Mouse (Mus musculus): ENCODE measurements at regions not wholly inside any gene's neighbourhood (a gene's known extent, or its start where the extent isn't known, plus 50 kb on each side); places are given as distances from the start of the nearest gene placed in this dataset.
A peak's percentile ranks its signal among the peaks of the same experiment; 100 is the strongest.

DNA sequence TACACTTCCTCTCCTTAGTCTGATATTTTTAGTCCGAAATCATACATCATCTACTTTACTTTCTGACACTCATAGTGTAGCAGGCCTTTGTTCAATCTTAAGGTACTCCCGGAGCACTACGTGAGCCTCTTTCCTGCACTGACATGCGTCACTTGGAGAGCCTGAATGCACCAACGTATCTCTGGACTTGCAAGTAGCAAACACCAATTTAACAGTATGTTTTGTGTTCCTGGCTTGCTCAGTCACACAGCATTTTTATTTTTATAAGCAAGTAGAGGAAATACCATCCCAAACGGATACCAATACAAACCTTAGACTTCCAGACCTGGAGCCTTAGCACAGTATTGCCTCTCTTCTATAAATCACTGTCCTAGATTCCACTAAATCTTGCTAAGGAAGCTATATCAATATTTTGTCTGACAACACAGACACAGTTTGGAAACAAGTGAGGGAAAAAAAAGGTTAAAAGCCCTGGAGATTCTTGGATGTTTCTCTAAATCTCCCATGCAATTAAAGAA, 427.6 kb upstream of the Dph6 start:
- DNase-seq (ENCODE audit: low spot score in 2 of 2), result no peak
- intact Hi-C loops (cut with DNase I), result no loop called here

DNA sequence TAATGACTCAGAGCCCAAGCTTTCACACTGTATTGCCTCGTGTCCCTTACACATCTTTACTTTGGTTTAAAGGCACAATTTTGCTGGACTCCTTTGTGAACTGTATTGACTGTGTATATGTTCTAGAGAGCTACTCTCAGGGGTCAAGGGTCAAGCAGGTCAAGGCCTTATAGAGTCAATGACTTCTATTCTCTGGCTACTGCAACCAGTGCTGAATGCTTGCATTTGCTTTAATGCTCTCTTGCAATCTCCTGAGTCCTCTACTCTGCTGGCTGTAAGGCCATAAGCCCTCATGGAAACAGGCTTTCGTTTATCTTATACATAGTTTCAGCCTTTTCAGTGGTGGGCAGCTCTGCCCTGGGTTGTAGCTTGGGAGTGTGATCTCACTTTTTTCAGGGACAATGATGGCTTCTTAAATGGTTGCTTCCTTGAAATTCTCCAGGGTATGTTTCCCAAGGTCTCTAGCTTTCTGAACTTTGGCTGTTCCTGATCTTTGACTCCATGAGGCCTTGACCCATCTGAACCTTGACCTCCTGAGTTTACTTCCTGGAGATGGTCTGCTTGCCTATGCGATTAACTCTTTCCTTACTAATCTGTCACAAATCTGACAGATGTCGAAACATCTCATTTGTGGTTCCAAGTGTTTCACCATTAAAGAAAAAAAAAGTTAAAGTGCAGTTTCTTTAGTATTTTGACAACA, 433.8 kb upstream of the Dph6 start:
- DNase-seq (ENCODE audit: low spot score in 2 of 2), result no peak
- intact Hi-C loops (cut with DNase I), result no loop called here

DNA sequence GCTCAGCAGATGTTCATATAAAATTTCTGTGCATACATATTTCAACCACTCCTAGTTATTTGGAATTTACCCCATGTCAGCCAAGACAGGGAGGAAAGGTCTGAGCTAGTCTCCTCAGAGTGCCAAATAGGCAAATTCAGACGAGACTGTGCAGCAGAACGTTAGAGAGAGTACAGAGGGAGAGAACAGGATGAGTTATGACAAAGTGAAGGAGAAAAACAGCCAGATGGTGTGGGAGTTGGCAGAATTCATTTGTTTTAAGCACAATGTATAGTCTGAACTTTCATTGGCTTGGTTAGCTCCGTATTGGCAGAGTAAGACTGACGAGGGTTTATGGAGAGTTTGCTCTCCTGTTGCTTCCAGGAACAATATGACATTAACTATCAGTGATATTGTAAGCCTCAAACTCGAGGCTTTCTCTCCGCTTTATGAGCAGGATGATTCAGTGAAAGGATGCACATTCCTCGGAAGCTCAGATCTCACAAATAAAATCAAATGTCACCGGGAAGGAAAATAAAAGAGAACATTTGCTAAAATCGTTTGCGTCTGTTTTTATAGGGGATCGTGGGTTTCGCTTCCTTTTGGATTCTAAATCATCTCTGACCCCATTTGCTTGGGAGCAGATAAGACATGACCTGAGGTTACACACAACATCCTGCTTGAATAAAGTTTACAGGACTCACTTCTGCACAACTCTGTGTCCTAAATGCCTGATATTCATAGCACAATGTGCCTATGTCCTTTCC, 435.8 kb upstream of the Dph6 start:
- intact Hi-C loops (cut with DNase I), result no loop called here
- peak in 1 of 2 experiments; percentile 5 for DNase-seq (ENCODE audit: low spot score in 2 of 2)

DNA sequence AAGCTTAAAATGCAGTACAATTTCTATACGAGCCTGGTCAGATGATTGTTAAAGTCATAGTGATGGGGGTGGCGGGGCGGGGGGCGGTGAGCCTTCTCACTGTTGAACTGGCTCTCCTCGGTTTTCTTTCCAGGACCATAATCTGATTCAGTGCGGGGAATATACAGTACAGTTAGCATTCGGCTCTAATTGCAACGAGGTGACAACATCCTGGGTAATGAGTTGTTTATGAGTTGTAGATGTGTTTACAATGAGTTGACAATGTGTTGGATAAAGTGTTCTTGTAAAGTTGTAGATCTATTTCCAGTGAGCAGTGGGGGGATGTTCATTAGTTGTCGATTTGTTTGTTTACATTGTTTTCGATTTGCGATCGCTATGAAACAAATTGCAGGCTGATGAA, 440.6 kb upstream of the Dph6 start:
- intact Hi-C loops (cut with DNase I), result no loop called here
- DNase-seq (ENCODE audit: low spot score in 2 of 2), result no peak

DNA sequence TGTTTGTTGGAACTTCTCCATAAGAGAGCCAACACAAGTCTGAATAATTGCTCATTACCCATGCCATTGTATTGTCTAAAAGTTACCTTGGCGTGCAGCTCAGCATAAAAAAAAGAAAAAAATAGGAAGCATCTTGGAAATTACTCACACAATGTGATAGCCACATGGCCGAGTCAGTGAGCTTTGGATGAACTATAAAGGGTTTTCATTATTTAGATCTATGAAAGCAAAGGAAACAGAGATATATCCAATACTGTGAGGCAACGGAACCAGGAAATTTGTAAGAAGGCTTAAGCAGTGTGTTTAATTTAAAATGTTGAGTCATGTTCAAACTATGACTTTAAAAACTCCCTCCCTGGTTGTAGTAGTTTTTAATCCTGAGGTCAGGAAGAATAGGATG, 446.7 kb upstream of the Dph6 start:
- intact Hi-C loops (cut with DNase I), result no loop called here

DNA sequence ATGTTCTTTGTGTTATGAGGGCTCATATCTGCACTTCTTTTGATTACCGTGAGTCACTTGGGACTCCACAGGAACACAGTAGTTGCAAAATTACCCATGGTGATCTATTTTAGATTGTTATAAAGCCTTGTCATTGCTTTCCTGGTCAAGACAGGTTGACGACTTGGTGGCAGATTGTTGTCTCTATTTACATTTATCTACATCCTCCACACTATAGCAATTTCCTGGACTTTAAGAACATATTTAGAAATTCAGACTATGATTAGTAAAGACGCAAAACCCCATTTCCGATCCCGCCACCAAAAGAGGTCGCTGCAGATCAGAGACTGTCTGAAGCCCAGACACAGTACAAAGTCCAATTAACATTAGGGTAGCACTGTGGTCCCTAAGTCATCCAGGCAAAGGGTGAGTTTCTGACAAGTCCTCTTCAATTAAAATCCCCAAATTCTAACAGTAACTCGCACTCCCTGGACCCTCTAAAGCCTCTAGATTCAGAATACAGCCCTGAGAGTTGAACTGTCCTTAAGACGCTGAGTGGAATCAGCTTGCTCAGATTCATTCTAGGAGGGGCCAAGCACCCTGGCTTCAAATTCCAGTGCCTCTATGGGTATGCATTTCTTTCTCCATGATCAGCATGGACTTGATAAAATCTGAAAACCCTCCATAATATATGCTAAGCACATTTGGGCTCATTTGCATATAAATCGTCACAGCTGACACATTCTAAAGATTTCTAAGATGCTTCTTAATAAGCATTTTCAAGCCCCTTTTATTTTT, 461.9 kb upstream of the BC052040 start:
- intact Hi-C loops (cut with DNase I), result no loop called here
- no peak for DNase-seq (ENCODE audit: low spot score in 2 of 2)

More for the DNA sequence above, 446.7 kb upstream of the Dph6 start:
- DNase-seq (ENCODE audit: low spot score in 2 of 2), result no peak

DNA sequence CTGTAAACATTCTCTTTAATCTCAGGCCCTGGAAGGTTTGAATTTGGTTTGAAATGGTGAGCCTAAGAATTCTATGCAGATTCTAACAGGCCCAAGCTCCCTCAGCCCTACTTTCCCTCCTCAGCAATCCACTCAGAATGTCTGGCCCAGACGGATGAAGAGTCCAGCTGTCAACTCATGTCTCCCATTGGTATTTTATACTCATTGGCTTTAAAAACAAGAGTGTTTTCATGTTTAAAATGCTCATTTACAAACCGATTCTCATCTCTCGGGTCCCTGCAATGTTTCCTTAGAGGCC, 461.4 kb upstream of the BC052040 start:
- intact Hi-C loops (cut with DNase I), result no loop called here

DNA sequence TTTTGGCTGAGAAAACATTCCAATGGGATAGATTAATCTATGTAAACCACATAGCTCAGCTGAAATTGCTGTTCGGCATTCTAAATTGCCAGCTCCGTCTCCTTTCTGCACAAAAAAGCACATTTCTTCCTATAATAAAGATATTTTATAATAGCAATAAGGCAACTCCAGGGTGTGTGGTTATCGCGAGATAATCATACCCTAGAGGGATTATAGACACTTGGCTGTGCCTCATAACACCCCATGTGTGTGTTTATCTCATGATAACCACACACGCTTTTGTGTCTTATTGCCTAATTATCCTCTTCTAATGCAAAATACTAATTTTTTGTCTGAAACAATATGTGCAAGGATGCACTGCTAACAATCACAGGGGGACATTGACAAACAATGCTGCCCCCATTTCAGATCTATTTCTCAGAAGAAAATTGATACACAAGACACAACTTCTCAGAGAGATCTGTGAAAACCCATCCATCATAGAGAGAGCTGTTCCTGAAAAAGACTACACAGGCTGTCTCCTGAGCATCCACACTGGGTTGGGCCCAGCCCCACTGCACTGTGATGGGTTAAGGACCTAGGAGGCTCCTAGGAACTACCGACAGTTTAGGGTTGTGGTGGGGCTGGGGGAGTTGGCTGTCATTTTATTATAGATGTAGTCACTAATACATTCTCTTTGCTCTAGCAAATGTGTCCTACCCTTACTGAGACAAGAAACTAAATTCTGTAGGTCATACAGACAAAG, 454.7 kb upstream of the BC052040 start:
- DNase-seq (ENCODE audit: low spot score in 2 of 2), result no peak
- intact Hi-C loops (cut with DNase I), result no loop called here

More for the DNA sequence above, 461.4 kb upstream of the BC052040 start:
- DNase-seq (ENCODE audit: low spot score in 2 of 2), result no peak

DNA sequence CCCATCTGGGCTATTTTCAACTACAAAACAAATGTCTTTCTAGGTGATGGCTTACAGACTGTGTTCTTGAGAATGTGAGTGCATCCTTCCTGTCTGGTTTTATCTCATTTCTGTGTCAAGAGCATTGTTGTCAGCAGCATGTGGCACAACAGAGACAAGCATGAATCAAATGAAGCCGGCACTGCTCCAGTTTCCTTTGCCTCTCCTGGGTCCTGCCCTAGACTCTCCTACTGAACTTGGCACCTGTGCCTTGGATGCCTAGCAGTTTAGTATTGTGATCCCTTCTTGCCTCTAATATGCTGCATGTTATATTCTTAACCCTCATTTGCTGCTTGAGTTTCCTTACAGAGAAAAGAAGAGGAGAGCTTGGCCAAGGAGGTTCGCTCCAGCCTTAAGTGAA, 449.8 kb upstream of the BC052040 start:
- intact Hi-C loops (cut with DNase I), result no loop called here

DNA sequence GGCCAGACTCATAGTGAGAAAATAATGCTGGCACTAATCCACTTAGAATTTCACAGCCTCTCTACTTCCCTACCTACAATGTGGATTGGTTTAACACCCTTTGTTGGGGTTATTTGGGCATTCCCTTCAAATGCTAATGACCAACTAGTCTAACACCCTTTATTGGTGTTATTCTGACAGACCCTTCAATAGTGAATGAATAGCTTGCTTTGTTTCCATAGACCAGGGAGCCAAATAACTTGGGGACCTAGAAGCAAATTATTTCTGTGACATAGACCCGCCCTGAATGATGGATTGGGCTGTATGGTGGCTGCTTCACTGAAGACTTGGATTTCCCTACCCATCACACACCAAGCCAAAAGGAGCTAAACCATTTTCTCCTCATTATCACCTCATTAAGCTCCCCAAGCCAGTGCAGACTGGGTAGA, 449.3 kb upstream of the BC052040 start:
- intact Hi-C loops (cut with DNase I), result no loop called here
- DNase-seq (ENCODE audit: low spot score in 2 of 2), result no peak

More for the DNA sequence above, 449.8 kb upstream of the BC052040 start:
- no peak for DNase-seq (ENCODE audit: low spot score in 2 of 2)

DNA sequence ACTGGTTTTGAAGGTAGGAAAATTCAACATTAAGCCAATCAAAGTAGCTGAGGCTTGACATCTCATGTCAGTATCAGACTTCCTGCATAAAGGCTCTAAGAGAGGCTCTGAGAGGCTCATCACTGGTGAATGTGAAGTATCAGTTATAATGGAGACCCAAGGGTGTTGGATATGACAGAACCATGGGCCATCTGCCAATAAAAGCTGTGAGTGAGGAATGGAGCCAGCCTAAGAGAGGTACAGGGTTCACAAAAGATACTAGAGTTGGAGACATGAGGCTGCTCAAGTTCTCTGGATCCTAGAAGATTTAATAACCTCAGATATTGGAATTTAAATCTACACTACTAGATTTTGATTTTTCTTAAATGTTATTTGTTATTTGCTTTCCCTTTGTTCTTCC, 440.1 kb upstream of the BC052040 start:
- intact Hi-C loops (cut with DNase I), result no loop called here
- DNase-seq (ENCODE audit: low spot score in 2 of 2), result no peak

DNA sequence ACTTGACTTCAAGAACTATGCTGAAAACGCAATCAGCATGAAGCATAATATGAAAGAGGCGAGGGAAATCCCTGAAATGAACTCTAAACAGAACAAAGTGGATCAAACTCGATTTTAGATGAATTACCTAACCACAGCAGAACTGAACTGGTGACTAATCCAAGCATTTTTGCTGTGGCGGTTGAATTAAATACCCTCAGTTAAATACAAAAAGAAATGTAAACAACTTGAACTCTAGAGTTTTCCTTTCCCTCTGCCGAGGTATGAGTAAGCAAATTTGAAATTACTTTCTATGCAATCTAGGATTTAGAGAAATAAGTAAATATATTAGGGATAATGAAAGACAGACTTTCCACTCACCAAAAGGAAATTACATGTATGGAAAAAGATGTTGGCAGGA, 409.4 kb upstream of the BC052040 start:
- intact Hi-C loops (cut with DNase I), result no loop called here
- no peak for DNase-seq (ENCODE audit: low spot score in 2 of 2)

DNA sequence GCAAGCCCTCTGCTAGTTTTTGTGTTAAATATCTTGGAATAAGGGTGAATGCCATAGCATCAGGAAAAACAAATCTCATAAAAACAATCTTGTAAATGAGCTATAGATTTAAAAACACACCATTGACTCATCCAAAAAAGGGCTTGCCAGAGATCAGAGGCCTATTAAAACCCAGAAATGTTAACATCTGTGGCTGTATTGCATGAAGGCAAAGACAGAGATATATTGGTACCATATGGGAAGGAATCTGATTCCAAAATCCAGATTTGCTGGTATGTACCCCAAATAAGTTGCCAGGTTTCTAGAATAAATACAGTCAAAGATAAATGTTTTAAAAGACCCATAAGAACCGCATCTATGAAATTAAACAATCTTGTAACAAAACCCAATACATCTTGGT, 404.4 kb upstream of the BC052040 start:
- intact Hi-C loops (cut with DNase I), result no loop called here
- DNase-seq (ENCODE audit: low spot score in 2 of 2), result no peak

DNA sequence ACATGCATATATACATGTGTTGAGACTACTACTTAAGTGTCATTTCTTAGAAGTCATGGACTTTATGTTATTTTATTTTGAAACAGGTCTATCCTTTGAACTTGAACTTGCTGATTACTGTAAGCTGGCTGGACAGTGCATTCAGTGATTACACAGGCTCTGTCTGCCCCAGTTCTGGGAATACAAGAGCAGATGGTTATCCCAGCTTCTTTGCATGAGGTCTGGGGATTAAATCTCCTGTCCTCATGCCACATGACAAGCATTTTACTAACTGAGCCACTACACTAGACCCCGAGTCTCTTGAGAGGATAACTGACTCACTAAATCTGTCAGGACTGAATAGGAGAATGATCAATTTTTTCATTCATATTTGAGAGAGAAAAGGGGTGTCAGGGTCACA, 403.6 kb upstream of the BC052040 start:
- intact Hi-C loops (cut with DNase I), result no loop called here
- DNase-seq (ENCODE audit: low spot score in 2 of 2), result no peak

DNA sequence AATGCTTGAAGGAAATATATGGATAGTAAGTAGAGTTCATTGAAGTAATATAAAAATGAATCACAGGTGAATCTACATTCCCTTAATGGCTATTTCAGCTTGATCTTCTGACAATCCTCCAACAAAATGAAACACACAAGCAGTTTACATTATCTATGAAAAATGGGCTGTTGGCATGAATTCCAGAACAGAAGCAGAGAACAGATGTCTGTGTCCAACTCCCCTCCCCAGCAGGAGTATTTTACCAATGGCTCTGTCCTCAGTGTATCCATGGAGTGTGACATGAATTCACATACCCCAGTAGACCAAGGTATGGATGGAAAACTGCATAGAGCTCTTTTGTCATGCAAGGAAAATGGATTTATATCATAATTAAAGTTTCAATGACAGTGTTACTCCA, 370.3 kb upstream of the BC052040 start:
- intact Hi-C loops (cut with DNase I), result no loop called here
- no peak for DNase-seq (ENCODE audit: low spot score in 2 of 2)

DNA sequence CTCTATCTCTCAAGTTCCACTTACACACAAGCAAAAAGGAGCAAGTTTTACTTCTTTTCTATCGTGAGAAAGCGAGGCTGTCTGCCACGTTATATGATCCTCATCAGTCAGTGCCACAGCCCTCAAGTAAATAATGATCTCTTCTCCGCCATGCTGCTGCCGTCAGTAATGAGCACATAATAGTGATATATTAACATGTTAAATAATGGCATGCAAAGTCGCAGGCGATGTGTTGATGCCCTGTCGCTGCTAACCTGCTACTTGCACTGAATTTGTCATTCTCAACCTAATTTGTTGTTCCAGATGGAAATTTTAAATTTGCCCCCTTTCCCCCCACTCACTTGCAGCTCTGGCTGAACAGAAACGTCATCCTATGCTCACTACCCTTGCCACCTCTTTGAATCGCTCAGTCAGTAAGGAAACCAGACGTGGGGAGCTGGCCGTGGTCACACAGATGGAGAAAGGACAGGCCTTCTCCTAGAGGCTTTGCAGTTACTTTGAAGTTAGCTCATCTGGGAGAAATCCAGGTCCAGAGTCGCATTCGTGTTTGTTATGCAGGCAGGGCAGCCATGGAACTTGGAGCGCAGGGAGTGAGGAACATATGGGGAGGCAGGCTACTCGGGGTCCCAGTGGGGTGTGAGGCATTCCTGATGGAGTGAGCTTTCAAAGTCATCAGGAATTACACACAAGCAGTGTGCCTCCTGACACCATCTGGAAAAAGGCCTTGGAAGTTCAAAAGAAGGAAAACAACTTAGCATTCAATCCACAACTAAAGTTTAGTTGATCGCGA, 368.1 kb upstream of the BC052040 start:
- intact Hi-C loops (cut with DNase I), result no loop called here
- DNase-seq (ENCODE audit: low spot score in 2 of 2), result no peak

DNA sequence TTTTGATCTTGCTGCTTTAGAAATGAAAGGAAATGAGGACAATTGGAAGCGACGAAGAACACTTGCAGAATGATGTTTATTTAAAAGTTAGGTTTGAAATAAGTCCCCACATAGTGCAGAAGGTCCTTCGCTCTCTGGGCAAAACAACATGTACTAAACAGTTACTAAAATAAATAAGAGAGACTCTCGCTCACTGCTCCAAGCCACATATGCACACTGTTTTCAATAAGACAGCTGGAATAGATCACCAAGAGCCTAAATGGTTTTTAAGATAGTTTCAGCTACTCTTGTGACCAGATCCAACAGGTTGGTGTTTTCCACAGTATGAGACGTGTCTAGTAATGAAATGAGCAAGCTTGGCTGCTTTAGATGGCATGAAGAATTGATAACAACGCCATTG, 367.2 kb upstream of the BC052040 start:
- DNase-seq (ENCODE audit: low spot score in 2 of 2), result no peak
- intact Hi-C loops (cut with DNase I), result no loop called here

DNA sequence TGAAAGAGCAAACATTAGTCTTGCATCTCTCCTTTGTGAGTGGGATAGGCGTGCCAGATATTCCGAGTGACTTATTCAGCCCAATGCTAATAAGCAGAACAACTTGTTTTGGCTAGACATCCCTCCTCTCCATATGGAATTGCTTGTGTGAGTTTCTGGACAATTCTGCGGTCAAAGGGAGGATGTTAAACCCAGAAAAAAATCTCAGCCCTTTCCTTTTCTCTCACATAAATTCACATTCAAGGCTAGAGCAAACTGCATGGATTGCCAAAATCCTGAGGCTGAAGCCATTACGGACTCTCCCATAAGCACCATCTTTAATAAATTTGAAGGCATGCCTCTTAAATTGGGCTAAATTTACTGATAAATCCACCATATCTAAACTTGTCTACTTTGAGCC, 351.5 kb upstream of the BC052040 start:
- intact Hi-C loops (cut with DNase I), result no loop called here
- DNase-seq (ENCODE audit: low spot score in 2 of 2), result no peak

DNA sequence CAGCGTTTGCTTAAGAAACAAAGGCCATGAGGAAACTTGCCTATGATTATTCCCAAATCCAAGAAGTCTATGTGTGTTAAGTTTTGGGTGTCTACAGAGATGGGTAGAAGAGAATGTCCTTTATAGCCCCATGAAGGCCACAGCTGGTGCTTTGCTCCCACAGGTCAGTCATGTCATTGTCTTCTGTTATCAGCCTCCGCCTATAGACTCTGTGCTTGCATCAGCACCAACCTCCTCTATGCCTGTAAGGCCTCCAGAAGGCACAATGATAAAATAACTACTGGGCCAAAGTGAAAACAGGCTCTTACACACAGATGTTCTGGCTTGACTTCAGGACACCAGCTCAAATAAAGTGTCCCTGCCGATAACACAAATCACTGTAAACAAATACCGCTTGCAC, 333.8 kb upstream of the BC052040 start:
- DNase-seq (ENCODE audit: low spot score in 2 of 2), result no peak
- intact Hi-C loops (cut with DNase I), result no loop called here

All from left cerebral cortex, postnatal 14 days (tissue).